Mouse (Mus musculus) frontal cortex, postnatal 25 days (tissue): ENCODE data around the gene H1f0.

ENCODE experiments used
- DNase-seq, 2 experiments: peaks; one replicate each; pipeline ENCODE4 v3.0.0; 2022; ENCODE audit warnings: low spot score in 2 of 2

The H1f0 gene

GRCm38 (mm10) chr15:79028237-79028738, at the start of gene H1f0:
Gene H1f0 (plus strand): TSS chr15:79028450.
- peak; percentile 84 to 91 for DNase-seq

- DNase-seq = no peak
These were observed 49.4 kb upstream of the H1f0 start for GRCm38 (mm10) chr15:78978875-78979274.

- DNase-seq = no peak
These were observed 48.2 kb upstream of the H1f0 start for GRCm38 (mm10) chr15:78980084-78980483.

- DNase-seq = no peak
These were observed 45.4 kb upstream of the H1f0 start for GRCm38 (mm10) chr15:78982658-78983435.

GRCm38 (mm10) chr15:78983436-78984285, 44.6 kb upstream of the H1f0 start:
- DNase-seq = no peak

- no peak for DNase-seq
These were observed 43.9 kb upstream of the H1f0 start for GRCm38 (mm10) chr15:78984286-78984778.

GRCm38 (mm10) chr15:78986536-78987220, 41.6 kb upstream of the H1f0 start:
- no peak for DNase-seq

- DNase-seq = peak; percentile 53 to 70
These were observed 39.7 kb upstream of the H1f0 start for GRCm38 (mm10) chr15:78988499-78988971.

- DNase-seq = no peak
These were observed 38.8 kb upstream of the H1f0 start for GRCm38 (mm10) chr15:78989152-78990092.

- no peak for DNase-seq
These were observed 38.2 kb upstream of the H1f0 start for GRCm38 (mm10) chr15:78990093-78990463.

- no peak for DNase-seq
These were observed 37.2 kb upstream of the H1f0 start for GRCm38 (mm10) chr15:78990970-78991525.

- DNase-seq = no peak
These were observed 36.0 kb upstream of the H1f0 start for GRCm38 (mm10) chr15:78992235-78992634.

- no peak for DNase-seq
These were observed 35.3 kb upstream of the H1f0 start for GRCm38 (mm10) chr15:78992925-78993324.

- DNase-seq = no peak
These were observed 32.3 kb upstream of the H1f0 start for GRCm38 (mm10) chr15:78995916-78996315.

GRCm38 (mm10) chr15:78996663-78997062, 31.6 kb upstream of the H1f0 start:
- no peak for DNase-seq

GRCm38 (mm10) chr15:78998348-78998747, 29.9 kb upstream of the H1f0 start:
- DNase-seq = no peak

GRCm38 (mm10) chr15:78999586-78999985, 28.7 kb upstream of the H1f0 start:
- DNase-seq = no peak

- no peak for DNase-seq
These were observed 27.9 kb upstream of the H1f0 start for GRCm38 (mm10) chr15:79000357-79000791.

GRCm38 (mm10) chr15:79001559-79001958, 26.7 kb upstream of the H1f0 start:
- DNase-seq = no peak

- DNase-seq = no peak
These were observed 26.2 kb upstream of the H1f0 start for GRCm38 (mm10) chr15:79002036-79002435.
